ENCODE assay signal across 9 mouse cellular contexts in genomic region chrX:9077699-9078098, GRCm38 (mm10). TPM values are rescaled to one million over a fixed set of nuclear protein-coding genes. Genes with fewer than 3 reads are reported as not detected.
DNase-seq lines count a peak whose midpoint lies in the region; ATAC-seq lines count a peak whose summit lies in the region.
"Not testable (repeated sequence)": the region's sequence is repeated elsewhere in the genome, so short reads cannot be mapped to it uniquely, and the experiment has no call there.
"Had no signal": no experiment of that assay in that cellular context is flagged by ENCODE, and none has a peak within 500 bp of the region (broad histone marks: within the 10 kb centered on the region; RNA-seq: fewer than 3 reads in every experiment).

No protein-coding gene starts in this region.

- DNase-seq in adrenal gland, postnatal 36 days, result peak; percentile 61 to 71
- peak; percentile 3 for DNase-seq in embryo, embryonic 11 days
- peak; percentile 93 for DNase-seq in heart, adult 11 months
- DNase-seq in left cerebral cortex, postnatal 10 days (ENCODE audit: extremely low spot score in 1 of 2, low spot score in 2 of 2), result peak; percentile 27 to 77
- DNase-seq in right cerebral cortex, postnatal 14 days, result peak; percentile 47

- H3K9me3 ChIP-seq in kidney, embryonic 15.5 days (replicated peaks), result not testable (repeated sequence)

- not testable (repeated sequence) for H3K4me1 ChIP-seq in kidney, embryonic 15.5 days

- H3K27me3 ChIP-seq in kidney, embryonic 15.5 days, result not testable (repeated sequence)

- not testable (repeated sequence) for H3K9ac ChIP-seq in kidney, embryonic 15.5 days

- H3K4me2 ChIP-seq in kidney, embryonic 15.5 days, result not testable (repeated sequence)

- H3K36me3 ChIP-seq in kidney, embryonic 15.5 days, result not testable (repeated sequence)

- 19% methylated on average over 8 of the region's 10 CpGs for WGBS in kidney, embryonic 15.5 days

- peak; percentile 46; the same call in 1 of the 2 replicates for ATAC-seq in kidney, embryonic 15.5 days (replicated peaks; ENCODE audit: low FRiP score)
- ATAC-seq in megakaryocyte progenitor cell, adult 5-6 weeks (replicated peaks; ENCODE audit: poor library complexity), result peak; percentile 78

- not testable (repeated sequence) for H3K4me3 ChIP-seq in kidney, embryonic 15.5 days (replicated peaks)

- H3K27ac ChIP-seq in kidney, embryonic 15.5 days, result not testable (repeated sequence)

- intact Hi-C loops in left cerebral cortex, postnatal 10 days (cut with DNase I), result not testable (repeated sequence)

RNA-seq across cellular contexts. Expression of gene Fthl17f, which starts 14.9 kb away (rescaled TPM):
- not detected for total RNA-seq in adrenal gland, postnatal 36 days (2021)
- not detected in 2 replicates for polyA plus RNA-seq in kidney, embryonic 15.5 days (2015; fragmentation: Nextera tagmentation; extraction: Ambion mirVana)
- not detected for total RNA-seq in left cerebral cortex, postnatal 10 days (2021)
- total RNA-seq in megakaryocyte progenitor cell, adult 5-6 weeks (2015), result not detected in 2 replicates
- not detected in 2 replicates for total RNA-seq in megakaryocyte progenitor cell, adult 5-6 weeks (2017)
- polyA plus RNA-seq: intestine, embryonic 15.5 days; thymus, postnatal 0 days had no signal

RNA-seq across cellular contexts. Expression of gene 4930402K13Rik, which starts 26.7 kb away (rescaled TPM):
- not detected for total RNA-seq in adrenal gland, postnatal 36 days (2021)
- not detected in 2 replicates for polyA plus RNA-seq in kidney, embryonic 15.5 days (2015; fragmentation: Nextera tagmentation; extraction: Ambion mirVana)
- total RNA-seq in left cerebral cortex, postnatal 10 days (2021), result not detected
- total RNA-seq in megakaryocyte progenitor cell, adult 5-6 weeks (2015), result not detected in 2 replicates
- total RNA-seq in megakaryocyte progenitor cell, adult 5-6 weeks (2017), result not detected in 2 replicates
- polyA plus RNA-seq: intestine, embryonic 15.5 days; thymus, postnatal 0 days had no signal

RNA-seq across cellular contexts. Expression of gene Fthl17e, which starts 44.4 kb away (rescaled TPM):
- not detected for total RNA-seq in adrenal gland, postnatal 36 days (2021)
- polyA plus RNA-seq in kidney, embryonic 15.5 days (2015; fragmentation: Nextera tagmentation; extraction: Ambion mirVana), result not detected in 2 replicates
- not detected for total RNA-seq in left cerebral cortex, postnatal 10 days (2021)
- total RNA-seq in megakaryocyte progenitor cell, adult 5-6 weeks (2015), result not detected in 2 replicates
- not detected in 2 replicates for total RNA-seq in megakaryocyte progenitor cell, adult 5-6 weeks (2017)
- polyA plus RNA-seq: intestine, embryonic 15.5 days; thymus, postnatal 0 days had no signal

Comparison
In these comparisons a context has a peak if more than half of its experiments do, and no peak if none do; other contexts are left out.
1. DNase-seq: peak in every context shown above with its lines; median percentile 93 in heart, adult 11 months; 66 in adrenal gland, postnatal 36 days; 52 in left cerebral cortex, postnatal 10 days; 47 in right cerebral cortex, postnatal 14 days; 3 in embryo, embryonic 11 days.